Comparison of ENCODE assay signal across 10 mouse cellular contexts in genomic region chr16:33704289-33704688, GRCm38 (mm10). TPM values are rescaled to one million over a fixed set of nuclear protein-coding genes. Genes with fewer than 3 reads are reported as not detected.
DNase-seq lines count a peak whose midpoint lies in the region; ATAC-seq and TF ChIP-seq lines count a peak whose summit lies in the region.
"Had no signal": no experiment of that assay in that cellular context is flagged by ENCODE, and none has a peak within 500 bp of the region (broad histone marks: within the 10 kb centered on the region; RNA-seq: fewer than 3 reads in every experiment).

No protein-coding gene starts in this region.

- H3K4me2 ChIP-seq in hindbrain, embryonic 14.5 days (replicated peaks), result no peak overlapping the region
- H3K4me2 ChIP-seq: lung, embryonic 14.5 days had no signal

- ATAC-seq in hindbrain, embryonic 14.5 days (ENCODE audit: low FRiP score), result no peak

- no peaks in the 10 kb centered on the region for H3K9me3 ChIP-seq in hindbrain, embryonic 10.5 days
- no peaks in the 10 kb centered on the region for H3K9me3 ChIP-seq in hindbrain, embryonic 14.5 days (ENCODE audit: control insufficient read depth, low read length)

- H3K36me3 ChIP-seq in hindbrain, embryonic 10.5 days, result peaks cover 50% of the 10 kb centered on the region
- H3K36me3 ChIP-seq in hindbrain, embryonic 14.5 days (replicated peaks; ENCODE audit: control insufficient read depth, insufficient read depth), result no peaks in the 10 kb centered on the region
- no peaks in the 10 kb centered on the region for H3K36me3 ChIP-seq in thymus, adult 2 months (ENCODE audit: control insufficient read depth, insufficient read depth, low read length)

- 86% methylated on average over 9 of the region's 9 CpGs for WGBS in hindbrain, embryonic 10.5 days
- WGBS in hindbrain, embryonic 14.5 days, result 81% methylated on average over 9 of the region's 9 CpGs
- 34% methylated on average over 9 of the region's 9 CpGs for WGBS in thymus, adult 2 months

- H3K27me3 ChIP-seq in hindbrain, embryonic 10.5 days (ENCODE audit: insufficient read depth, poor library complexity, severe bottlenecking), result no peaks in the 10 kb centered on the region
- H3K27me3 ChIP-seq in hindbrain, embryonic 14.5 days (ENCODE audit: control insufficient read depth, insufficient read depth, low read length), result no peaks in the 10 kb centered on the region
- no peaks in the 10 kb centered on the region for H3K27me3 ChIP-seq in thymus, adult 2 months (ENCODE audit: control insufficient read depth, insufficient read depth, low read length)

- H3K9ac ChIP-seq in hindbrain, embryonic 14.5 days, result no peak overlapping the region
- H3K9ac ChIP-seq: lung, embryonic 14.5 days had no signal

- no peak for TF ChIP-seq CTCF in gastrocnemius, adult 2 months (IDR thresholded peaks at IDR 0.05)
- no peak for TF ChIP-seq CTCF in thymus, adult 2 months (IDR thresholded peaks at IDR 0.05; ENCODE audit: borderline replicate concordance, control insufficient read depth, extremely low read depth, insufficient read depth, low read length, poor library complexity)

- H3K4me1 ChIP-seq in hindbrain, embryonic 10.5 days (replicated peaks), result peaks cover 47% of the 10 kb centered on the region
- H3K4me1 ChIP-seq in hindbrain, embryonic 14.5 days (replicated peaks; ENCODE audit: control insufficient read depth, insufficient read depth, low read length), result peaks cover 12% of the 10 kb centered on the region; the same call in 1 of the 2 replicates
- H3K4me1 ChIP-seq in thymus, adult 2 months (replicated peaks; ENCODE audit: control insufficient read depth, insufficient read depth, low read length), result peaks cover 34% of the 10 kb centered on the region

- no peak for DNase-seq in gastrocnemius, adult 2 months
- no peak for DNase-seq in gastrocnemius, postnatal 25 days
- DNase-seq in hindbrain, embryonic 10.5 days (ENCODE audit: low spot score), result no peak
- DNase-seq in hindbrain, embryonic 14.5 days (ENCODE audit: low spot score), result no peak
- peak; percentile 36 for DNase-seq in CD4-positive helper T cell, adult 2 months (ENCODE audit: low read depth, low spot score)
- peak; percentile 70 for DNase-seq in cerebellum, adult 9-10 months
- DNase-seq in thymus, adult 2 months, result no peak
- DNase-seq: gastrocnemius, postnatal 14 days; lung, embryonic 14.5 days; right cerebral cortex, postnatal 14 days had no signal

- peak overlapping the region; percentile 65 for H3K27ac ChIP-seq in gastrocnemius, adult 2 months
- peak overlapping the region; percentile 35; the same call in 1 of the 2 replicates for H3K27ac ChIP-seq in hindbrain, embryonic 10.5 days
- H3K27ac ChIP-seq in hindbrain, embryonic 14.5 days, result no peak overlapping the region
- no peak overlapping the region for H3K27ac ChIP-seq in thymus, adult 2 months (ENCODE audit: control insufficient read depth, insufficient read depth, low read length)

- intact Hi-C loops in gastrocnemius, adult 2 months (cut with DNase I), result no loop called here

- H3K4me3 ChIP-seq in gastrocnemius, adult 2 months, result peak overlapping the region; percentile 21; the same call in 1 of the 2 replicates
- H3K4me3 ChIP-seq in hindbrain, embryonic 10.5 days, result no peak overlapping the region
- H3K4me3 ChIP-seq in hindbrain, embryonic 14.5 days (replicated peaks; ENCODE audit: low read length), result no peak overlapping the region
- no peak overlapping the region for H3K4me3 ChIP-seq in thymus, adult 2 months (ENCODE audit: control insufficient read depth, insufficient read depth, low read length)

- TF ChIP-seq POLR2A in thymus, adult 2 months (IDR thresholded peaks at IDR 0.05; ENCODE audit: control insufficient read depth, extremely low read depth, insufficient read depth, low read length, poor library complexity), result no peak

RNA-seq across cellular contexts. Expression of gene Heg1, which starts 20.1 kb away (rescaled TPM):
- 10 to 100 TPM; 30.4 to 43.3 TPM for total RNA-seq in gastrocnemius, adult 2 months (2021)
- 10 to 100 TPM; 46.0 to 47.0 TPM for total RNA-seq in gastrocnemius, postnatal 25 days (2021)
- 21.9 and 22.8 TPM in 2 replicates for polyA plus RNA-seq in hindbrain, embryonic 10.5 days (2016; fragmentation: Nextera tagmentation; extraction: Ambion mirVana)
- polyA plus RNA-seq in hindbrain, embryonic 14.5 days (2014; fragmentation: Nextera tagmentation; extraction: Ambion mirVana), result 10.7 and 11.2 TPM in 2 replicates
- 39.1 and 43.7 TPM in 2 replicates for polyA plus RNA-seq in thymus, adult 2 months (2012; rRNA removed)

Comparison
In these comparisons a context has a peak if more than half of its experiments do, and no peak if none do; other contexts are left out.
1. H3K27ac ChIP-seq: peak in gastrocnemius, adult 2 months (single experiment) and hindbrain, embryonic 10.5 days (single experiment); none in hindbrain, embryonic 14.5 days (single experiment) and thymus, adult 2 months (single experiment).
2. DNase-seq: peak in CD4-positive helper T cell, adult 2 months (single experiment) and cerebellum, adult 9-10 months (single experiment); none in gastrocnemius, adult 2 months (single experiment), gastrocnemius, postnatal 25 days (single experiment), hindbrain, embryonic 10.5 days (single experiment), hindbrain, embryonic 14.5 days (single experiment) and thymus, adult 2 months (single experiment).